Mouse (Mus musculus): Measurements from ENCODE around the gene 4930430A15Rik. TPM values are rescaled to one million over a fixed set of nuclear protein-coding genes. Genes with fewer than 3 reads are reported as not detected.

Gene 4930430A15Rik
- not detected for total RNA-seq (2021)

GRCm38 (mm10) chr2:111229502-111229901 is at the start of gene 4930430A15Rik:
TSS of gene 4930430A15Rik (minus strand) at chr2:111229602.
- no peak for DNase-seq (ENCODE audit: extremely low spot score in 1 of 2, low spot score in 1 of 2)

GRCm38 (mm10) chr2:111274006-111274405 is 44.6 kb upstream of the 4930430A15Rik start, which contains the start of gene Olfr1277:
TSS of gene Olfr1277 (minus strand) at chr2:111274106.
- no peak for DNase-seq (ENCODE audit: extremely low spot score in 1 of 2, low spot score in 1 of 2)

GRCm38 (mm10) chr2:111254216-111254615 is 24.8 kb upstream of the 4930430A15Rik start, which contains the start of gene Olfr1276:
TSS of gene Olfr1276 (plus strand) at chr2:111254516.
- no peak for DNase-seq (ENCODE audit: extremely low spot score in 1 of 2, low spot score in 1 of 2)

GRCm38 (mm10) chr2:111235186-111235585 is 5.8 kb upstream of the 4930430A15Rik start, which contains the start of gene Olfr1275:
TSS of gene Olfr1275 (minus strand) at chr2:111235286.
- no peak for DNase-seq (ENCODE audit: extremely low spot score in 1 of 2, low spot score in 1 of 2)

- no peak for DNase-seq (ENCODE audit: extremely low spot score in 1 of 2, low spot score in 1 of 2)
Measured at GRCm38 (mm10) chr2:111182068-111182467, 47.3 kb downstream of the 4930430A15Rik start.

DNA sequence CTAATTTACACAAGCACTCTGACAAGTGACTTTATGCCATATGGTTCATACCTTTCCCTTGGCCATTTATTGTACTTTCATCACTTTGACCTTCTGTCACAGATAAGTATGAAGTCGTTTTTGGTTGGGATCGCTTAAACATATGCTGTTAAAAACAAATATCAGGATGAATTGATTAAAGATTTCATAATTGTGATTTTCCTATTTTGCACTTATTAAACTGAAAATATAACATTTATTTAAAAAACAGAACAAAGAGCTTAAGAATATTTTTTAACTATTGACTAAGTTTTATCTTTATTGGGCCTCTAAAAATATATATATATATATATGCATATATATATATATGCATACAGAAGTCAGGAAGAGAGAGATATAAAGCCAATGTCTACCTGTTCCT is 76.6 kb downstream of the 4930430A15Rik start, which contains the start of gene Gm15130:
Gene Gm15130 (minus strand): TSS at position 101 of the 400 bp plus-strand sequence.
- DNase-seq (ENCODE audit: extremely low spot score in 1 of 2, low spot score in 1 of 2), result no peak

GRCm38 (mm10) chr2:111135739-111136138 is 93.7 kb downstream of the 4930430A15Rik start:
- no peak for DNase-seq (ENCODE audit: extremely low spot score in 1 of 2, low spot score in 1 of 2)

Other genes starting within 250 kb of the 4930430A15Rik start
- not detected for gene Gm13941, start 123.6 kb downstream of the 4930430A15Rik start, total RNA-seq (2021)
- not detected for gene Gm15130, start 76.7 kb downstream of the 4930430A15Rik start, total RNA-seq (2021)
- not detected for gene Olfr1275, start 5.7 kb upstream of the 4930430A15Rik start, total RNA-seq (2021)
- not detected for gene Olfr1276, start 24.9 kb upstream of the 4930430A15Rik start, total RNA-seq (2021)
- not detected for gene Olfr1277, start 44.5 kb upstream of the 4930430A15Rik start, total RNA-seq (2021)
- not detected for gene Olfr1278, start 60.5 kb upstream of the 4930430A15Rik start, total RNA-seq (2021)
- not detected for gene Olfr1279, start 71.0 kb upstream of the 4930430A15Rik start, total RNA-seq (2021)
- gene Olfr1280, start 84.4 kb upstream of the 4930430A15Rik start, total RNA-seq (2021), result not detected
- not detected for gene Olfr1281, start 96.9 kb upstream of the 4930430A15Rik start, total RNA-seq (2021)
- not detected for gene Olfr1282, start 106.5 kb upstream of the 4930430A15Rik start, total RNA-seq (2021)
- not detected for gene Olfr1283, start 137.2 kb upstream of the 4930430A15Rik start, total RNA-seq (2021)
- gene Olfr1284, start 145.9 kb upstream of the 4930430A15Rik start, total RNA-seq (2021), result not detected
- gene Olfr1286, start 193.5 kb upstream of the 4930430A15Rik start, total RNA-seq (2021), result not detected
- gene Olfr1287, start 219.5 kb upstream of the 4930430A15Rik start, total RNA-seq (2021), result not detected
- not detected for gene Olfr1288, start 244.5 kb upstream of the 4930430A15Rik start, total RNA-seq (2021)